Mouse (Mus musculus) monocyte, adult 2 months (primary cell): Measurements from ENCODE around the gene Psd4.
A peak's percentile ranks its signal among the peaks of the same experiment; 100 is the strongest.

ENCODE experiments used
- DNase-seq, 2 experiments: peaks; one replicate each; pipeline ENCODE4 v3.0.0; 2022; ENCODE audit warnings: low spot score in 2 of 2, low read depth in 1 of 2

Gene Psd4

GRCm38 (mm10) chr2:24385111-24385961, 18.0 kb downstream of the Psd4 start:
- DNase-seq, result no peak

GRCm38 (mm10) chr2:24386158-24386963, 19.0 kb downstream of the Psd4 start:
- DNase-seq, result peak in 1 of 2 experiments; percentile 56

DNA sequence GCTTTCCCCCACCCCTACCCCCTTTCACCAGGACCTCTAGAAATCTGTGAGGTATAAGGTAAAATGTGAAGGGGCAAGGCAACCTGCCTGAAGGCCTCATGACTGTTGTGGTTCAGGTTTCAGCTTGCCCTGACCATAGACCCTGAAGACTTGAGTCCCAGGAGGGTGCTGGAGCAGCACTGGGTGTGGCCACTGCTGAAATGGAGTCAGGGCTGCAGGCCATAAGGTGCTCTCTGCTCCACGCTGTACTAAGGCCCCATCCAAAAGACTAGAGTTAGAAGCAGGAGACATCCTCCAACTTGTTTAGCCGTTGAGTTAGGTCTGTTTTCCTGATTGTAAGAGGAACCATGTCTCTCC, 19.6 kb downstream of the Psd4 start:
- no peak for DNase-seq

GRCm38 (mm10) chr2:24387361-24388283, 20.2 kb downstream of the Psd4 start:
- no peak for DNase-seq

DNA sequence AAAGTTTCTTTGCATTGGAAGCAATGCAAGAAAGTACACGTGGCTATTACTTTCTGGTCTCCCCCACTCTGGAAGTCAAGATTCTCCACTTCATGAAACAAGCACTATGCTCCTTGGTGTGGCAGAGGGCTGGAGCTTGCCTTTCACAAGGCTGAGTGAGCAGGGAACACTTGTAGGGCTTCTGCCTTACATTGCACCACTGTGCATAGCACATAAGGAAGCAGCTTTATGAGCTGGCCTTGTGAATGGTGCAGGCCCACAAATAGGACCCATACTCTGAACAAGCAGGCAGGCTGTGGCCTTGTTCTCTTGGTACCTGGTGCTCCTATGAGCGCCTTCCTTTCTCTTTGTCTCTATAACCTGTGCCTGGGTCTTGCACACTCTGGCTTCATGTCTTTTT, 25.9 kb downstream of the Psd4 start:
- DNase-seq, result no peak

GRCm38 (mm10) chr2:24397115-24397514, 29.7 kb downstream of the Psd4 start:
- no peak for DNase-seq

GRCm38 (mm10) chr2:24400711-24401110, 33.3 kb downstream of the Psd4 start:
- no peak for DNase-seq

DNA sequence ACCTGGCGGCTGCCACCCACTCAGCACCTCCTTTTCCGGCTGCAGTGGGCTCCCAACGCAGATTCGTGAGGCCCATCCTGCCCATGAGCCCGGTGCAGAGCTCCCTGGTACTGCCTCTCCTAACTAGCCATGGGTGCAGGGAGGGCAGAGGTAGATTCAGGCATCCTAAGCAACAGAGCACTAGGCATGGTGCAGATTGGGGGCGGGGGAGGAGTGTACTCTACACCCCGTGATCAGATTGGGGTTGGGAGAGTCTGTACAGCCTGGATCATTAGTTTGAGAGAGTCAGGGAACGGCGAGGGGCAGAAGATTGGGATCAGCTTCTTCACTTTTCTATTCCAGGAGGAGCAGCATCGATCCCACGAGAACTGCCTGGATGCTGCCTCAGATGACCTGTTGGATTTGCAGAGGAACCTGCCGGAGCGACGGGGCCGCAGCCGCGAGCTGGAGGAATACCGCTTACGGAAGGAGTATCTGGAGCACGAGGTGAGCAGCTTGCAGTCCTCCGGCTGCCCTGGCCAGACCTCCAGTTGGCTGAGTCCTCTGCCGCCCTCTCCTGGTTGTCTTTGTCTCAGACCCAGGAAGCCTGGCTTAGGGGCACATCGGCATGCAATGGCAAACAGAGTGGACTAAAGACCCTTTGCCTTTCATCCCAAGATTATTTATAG, 38.1 kb downstream of the Psd4 start:
- DNase-seq, result no peak

GRCm38 (mm10) chr2:24407701-24408485, 40.5 kb downstream of the Psd4 start:
- DNase-seq, result no peak

DNA sequence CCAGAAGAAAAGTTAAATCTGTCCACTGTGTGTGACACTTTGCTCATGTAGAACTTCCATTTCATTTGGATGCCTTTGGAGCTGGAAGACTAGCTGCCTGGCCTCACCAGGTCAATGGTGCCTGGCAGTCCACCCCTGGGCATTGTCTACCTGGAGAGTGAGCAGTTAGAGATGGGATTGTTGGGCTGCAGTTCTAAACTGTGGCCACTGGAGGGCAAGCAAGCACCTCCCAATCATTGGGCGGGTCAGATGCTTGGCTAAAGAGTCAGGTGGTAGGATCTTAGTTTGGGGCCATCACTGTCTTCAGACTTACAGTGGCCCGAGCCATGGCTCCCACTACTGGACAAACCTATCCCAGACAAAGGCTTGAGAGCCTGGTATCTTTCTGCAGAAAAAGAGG, 41.8 kb downstream of the Psd4 start:
- DNase-seq, result peak in 1 of 2 experiments; percentile 16

- DNase-seq, result no peak
Measured at GRCm38 (mm10) chr2:24413172-24413571, 45.8 kb downstream of the Psd4 start.

DNA sequence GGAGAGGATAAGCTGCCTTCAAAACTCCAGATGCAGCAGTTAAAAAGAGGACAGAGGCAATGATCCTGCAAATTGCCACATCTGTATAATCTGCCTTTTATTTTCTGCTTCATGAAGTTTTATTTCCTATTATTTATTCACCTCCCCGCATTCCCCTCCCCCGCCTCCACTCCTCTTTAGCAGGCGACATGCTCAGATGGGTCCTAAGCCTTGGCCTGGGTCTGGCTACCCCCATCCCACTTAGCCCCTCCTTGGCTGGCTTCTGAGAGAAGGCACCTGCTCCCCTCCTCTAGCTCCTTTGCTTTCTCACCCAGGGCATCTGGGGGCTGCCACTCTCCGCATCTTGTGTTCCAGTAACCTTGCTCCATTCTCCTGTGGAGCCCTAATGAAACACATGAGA, 46.3 kb downstream of the Psd4 start:
- no peak for DNase-seq

DNA sequence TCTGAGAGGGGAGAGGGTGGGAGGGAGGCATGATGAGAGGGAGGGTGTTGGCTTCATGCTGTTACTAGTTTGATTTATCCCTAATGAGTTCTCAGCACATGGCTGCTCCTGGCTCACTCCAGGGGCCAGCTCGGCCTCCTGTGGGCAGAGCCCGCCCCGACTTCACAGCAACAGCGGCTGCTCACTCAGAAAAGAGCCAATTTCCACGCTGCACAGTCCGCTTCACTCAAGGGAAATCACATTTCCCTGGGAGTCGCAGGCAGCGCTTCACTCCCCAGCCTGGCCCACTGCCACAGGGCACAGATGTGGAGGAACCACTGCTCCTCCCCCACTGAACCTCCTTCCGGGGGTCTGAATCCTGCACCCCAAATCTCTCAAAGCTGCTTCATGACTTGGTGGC, 49.3 kb downstream of the Psd4 start:
- no peak for DNase-seq

DNA sequence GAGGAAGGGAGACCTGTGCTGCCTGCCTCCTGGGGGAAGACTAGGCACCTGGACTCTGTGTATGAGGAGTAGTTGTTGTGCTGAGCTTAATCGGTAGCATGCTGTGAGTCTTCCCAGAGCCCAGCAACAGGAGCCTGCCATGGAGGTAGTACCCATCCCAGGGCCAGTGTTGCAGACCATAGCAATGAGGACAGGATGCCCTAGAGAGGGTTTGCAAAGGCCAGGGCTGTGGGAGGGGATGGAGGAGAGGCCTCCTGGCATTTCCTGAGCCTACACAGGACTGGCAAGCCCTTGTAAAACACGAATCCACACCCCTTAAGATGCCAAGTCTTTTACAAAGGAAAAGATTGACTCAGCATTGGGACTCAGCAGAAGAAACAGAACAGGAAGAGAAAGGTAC, 49.7 kb downstream of the Psd4 start:
- DNase-seq, result no peak

- DNase-seq, result no peak
Measured at GRCm38 (mm10) chr2:24417564-24417963, 50.2 kb downstream of the Psd4 start.

DNA sequence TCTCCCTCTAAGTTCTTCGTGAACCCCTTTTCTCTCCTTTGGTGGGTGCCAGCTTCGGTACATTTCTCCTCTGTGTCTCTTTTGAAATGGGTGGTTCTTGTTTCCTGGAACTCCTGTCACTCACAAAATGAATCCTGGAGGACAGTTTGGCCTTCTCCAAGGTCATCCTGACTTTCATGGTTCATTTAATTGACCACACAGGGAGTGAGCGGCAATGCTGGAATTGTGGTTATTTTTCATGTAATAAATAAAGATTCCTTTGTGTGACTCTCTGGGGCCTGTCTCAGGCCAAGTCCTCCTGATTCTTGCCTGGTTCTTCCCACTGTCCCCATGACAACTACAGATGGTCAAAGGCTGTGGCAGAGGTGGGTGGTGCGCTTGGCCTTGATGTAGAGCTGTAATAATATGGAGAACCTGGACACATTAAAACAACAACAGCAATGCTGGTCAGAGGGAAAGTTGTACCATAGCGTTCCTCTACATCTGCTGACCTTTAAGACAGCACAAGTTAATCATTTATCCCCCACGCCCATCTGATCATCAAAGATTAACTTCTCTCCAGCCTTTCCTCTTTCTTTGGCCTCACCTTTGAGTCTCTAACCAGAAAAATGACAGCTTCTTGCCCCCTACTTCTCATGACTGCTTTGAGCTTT, 54.0 kb downstream of the Psd4 start:
- no peak for DNase-seq

- DNase-seq, result no peak
Measured at GRCm38 (mm10) chr2:24422815-24423214, 55.4 kb downstream of the Psd4 start.

- DNase-seq, result no peak
Measured at GRCm38 (mm10) chr2:24425630-24426029, 58.2 kb downstream of the Psd4 start.

DNA sequence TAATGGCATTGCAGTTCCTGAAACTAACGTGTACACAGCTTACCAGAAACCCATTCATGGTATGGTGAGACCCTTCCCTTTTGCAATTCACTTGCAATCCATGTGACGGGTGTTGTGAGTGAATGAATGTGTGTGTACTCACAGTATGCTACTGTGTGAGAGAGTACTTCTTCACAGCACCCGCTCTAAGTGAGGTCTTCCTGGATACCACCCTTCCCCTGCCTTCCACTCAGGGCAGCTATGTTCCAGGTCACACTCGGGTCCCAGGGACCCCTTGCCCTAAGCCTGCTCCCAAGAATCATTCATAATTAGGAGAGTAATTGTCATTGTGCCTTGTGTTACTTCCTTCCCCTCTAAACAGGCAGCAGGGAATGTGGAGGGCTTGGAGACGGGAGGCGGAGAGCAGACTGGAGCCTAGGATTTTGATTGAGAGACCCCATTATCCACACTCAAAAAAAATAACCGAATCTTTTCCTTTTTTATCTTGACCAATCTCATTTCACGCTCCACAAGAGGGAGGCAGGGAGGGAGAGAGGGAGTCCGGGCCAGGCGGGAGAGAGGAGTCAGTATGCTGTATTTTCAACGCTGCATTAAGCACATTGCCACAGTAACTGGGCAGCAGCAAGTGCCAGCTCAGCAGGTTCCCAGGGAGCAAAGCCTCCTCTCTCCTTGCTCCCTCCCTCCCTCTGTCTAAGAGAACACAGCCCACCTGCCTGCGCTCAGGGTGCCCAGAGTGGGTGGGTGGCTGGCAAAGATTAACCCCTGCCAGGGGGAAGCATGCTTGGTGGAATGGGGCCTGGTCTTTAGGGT, 60.7 kb downstream of the Psd4 start:
- no peak for DNase-seq
